Mouse (Mus musculus) ES-Bruce4 (cell line): ENCODE data around the gene Prkar2a. TPM values are rescaled to one million over a fixed set of nuclear protein-coding genes. Genes with fewer than 3 reads are reported as not detected.

Source experiments
- H3K27ac ChIP-seq: 2 replicates; pipeline ENCODE4 v1.5.1; 2012; ENCODE audit warnings: low read length, inconsistent platforms; ENCODE audit not compliant: insufficient read depth
- H3K27me3 ChIP-seq: 2 replicates; pipeline ENCODE4 v1.6.1; 2012; ENCODE audit warnings: mild to moderate bottlenecking, low read length, inconsistent platforms; ENCODE audit not compliant: control insufficient read depth, poor library complexity, insufficient read depth, severe bottlenecking
- H3K36me3 ChIP-seq: 2 replicates; pipeline ENCODE4 v1.6.1; 2012; ENCODE audit warnings: inconsistent platforms, mild to moderate bottlenecking, low read length, moderate library complexity; ENCODE audit not compliant: control insufficient read depth, poor library complexity, insufficient read depth, severe bottlenecking
- H3K4me1 ChIP-seq: one replicate; pipeline ENCODE4 v1.8.1; 2011; ENCODE audit warnings: low read length; ENCODE audit not compliant: control insufficient read depth, insufficient read depth
- H3K4me3 ChIP-seq: 2 replicates; pipeline ENCODE4 v1.5.1; 2011; ENCODE audit warnings: low read depth, mild to moderate bottlenecking, low read length
- H3K9ac ChIP-seq: 2 replicates; pipeline ENCODE4 v1.6.1; 2012; ENCODE audit warnings: low read depth, mild to moderate bottlenecking, inconsistent platforms; ENCODE audit not compliant: poor library complexity, severe bottlenecking
- H3K9me3 ChIP-seq: replicated peaks from 2 replicates; pipeline ENCODE4 v1.6.1; 2012; ENCODE audit warnings: mild to moderate bottlenecking, low read length, inconsistent platforms; ENCODE audit not compliant: control insufficient read depth, poor library complexity, insufficient read depth, severe bottlenecking
- CTCF ChIP-seq: IDR thresholded peaks from one replicate; pipeline ENCODE4 v1.8.1; 2011; ENCODE audit warnings: low read depth, low read length
- EP300 ChIP-seq: IDR thresholded peaks from 2 replicates; pipeline ENCODE4 v1.6.1; 2011; ENCODE audit warnings: low read depth, low read length; ENCODE audit not compliant: insufficient read depth
- POLR2A ChIP-seq: IDR thresholded peaks from one replicate; pipeline ENCODE4 v1.8.1; 2011; ENCODE audit warnings: low read length; ENCODE audit not compliant: insufficient read depth
- polyA plus RNA-seq: library from polyadenylated mRNA; stranded (reverse); fragments of >200 nt; gene quantifications from 2 replicates; pipeline ENCODE4 v1.2.4, GENCODE M21; 2011; ENCODE audit warnings: low read depth; ENCODE audit not compliant: missing spikeins, insufficient read depth, insufficient read length

Gene Prkar2a
- polyA plus RNA-seq, 1 experiment: 72.2 TPM

DNA sequence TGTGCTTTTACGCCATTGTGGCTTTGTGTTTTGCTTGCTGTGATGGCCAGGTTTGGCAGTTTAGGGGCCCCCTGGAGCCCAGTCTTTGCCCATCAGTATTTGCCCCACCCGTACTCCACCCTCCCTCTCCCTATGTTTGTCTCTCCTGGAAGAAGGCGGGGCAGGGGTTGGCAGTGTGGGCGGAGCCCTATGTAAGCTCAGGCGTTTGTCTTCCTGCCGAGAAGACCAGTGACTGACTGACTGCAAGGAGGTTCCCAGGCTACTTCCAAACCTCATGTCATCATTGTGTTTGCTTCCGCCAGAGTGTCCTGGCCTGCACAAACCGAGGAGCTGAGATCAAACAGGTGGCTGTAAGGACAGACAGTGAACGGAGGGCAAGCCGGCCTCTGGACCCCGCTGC lies 106.6 kb downstream of the Prkar2a start:
- H3K9me3 ChIP-seq: no peaks in the 10 kb centered on the region
- H3K9ac ChIP-seq: no peak overlapping the region
- no peaks in the 10 kb centered on the region for H3K27me3 ChIP-seq
- TF ChIP-seq CTCF: no peak
- no peak for TF ChIP-seq POLR2A
- no peak for TF ChIP-seq EP300
- H3K27ac ChIP-seq: no peak overlapping the region
- H3K4me1 ChIP-seq: no peaks in the 10 kb centered on the region
- peak overlapping the region; percentile 21; the same call in 1 of the 2 replicates for H3K4me3 ChIP-seq
- peaks cover 17% of the 10 kb centered on the region for H3K36me3 ChIP-seq

GRCm38 (mm10) chr9:108796351-108796981 lies 107.4 kb downstream of the Prkar2a start:
- TF ChIP-seq CTCF (no peak), POLR2A (no peak), EP300 (no peak)
- H3K9me3 ChIP-seq: no peaks in the 10 kb centered on the region
- no peaks in the 10 kb centered on the region for H3K4me1 ChIP-seq
- H3K9ac ChIP-seq: no peak overlapping the region
- no peak overlapping the region for H3K4me3 ChIP-seq
- no peaks in the 10 kb centered on the region for H3K27me3 ChIP-seq
- H3K27ac ChIP-seq: no peak overlapping the region
- H3K36me3 ChIP-seq: peaks cover 18% of the 10 kb centered on the region

- H3K36me3 ChIP-seq: peaks cover 22% of the 10 kb centered on the region
- H3K9me3 ChIP-seq: no peaks in the 10 kb centered on the region
- no peak overlapping the region for H3K27ac ChIP-seq
- no peak overlapping the region for H3K9ac ChIP-seq
- H3K27me3 ChIP-seq: no peaks in the 10 kb centered on the region
- no peak overlapping the region for H3K4me3 ChIP-seq
- TF ChIP-seq POLR2A (no peak), EP300 (no peak), CTCF (no peak)
- no peaks in the 10 kb centered on the region for H3K4me1 ChIP-seq
These were observed 108.4 kb downstream of the Prkar2a start for GRCm38 (mm10) chr9:108797477-108797876.

- no peak overlapping the region for H3K4me3 ChIP-seq
- TF ChIP-seq POLR2A: no peak
- TF ChIP-seq CTCF: no peak
- no peak overlapping the region for H3K9ac ChIP-seq
- peaks cover 24% of the 10 kb centered on the region for H3K36me3 ChIP-seq
- no peaks in the 10 kb centered on the region for H3K27me3 ChIP-seq
- no peaks in the 10 kb centered on the region for H3K9me3 ChIP-seq
- no peaks in the 10 kb centered on the region for H3K4me1 ChIP-seq
- H3K27ac ChIP-seq: no peak overlapping the region
These were observed 109.5 kb downstream of the Prkar2a start for GRCm38 (mm10) chr9:108798508-108799075.

DNA sequence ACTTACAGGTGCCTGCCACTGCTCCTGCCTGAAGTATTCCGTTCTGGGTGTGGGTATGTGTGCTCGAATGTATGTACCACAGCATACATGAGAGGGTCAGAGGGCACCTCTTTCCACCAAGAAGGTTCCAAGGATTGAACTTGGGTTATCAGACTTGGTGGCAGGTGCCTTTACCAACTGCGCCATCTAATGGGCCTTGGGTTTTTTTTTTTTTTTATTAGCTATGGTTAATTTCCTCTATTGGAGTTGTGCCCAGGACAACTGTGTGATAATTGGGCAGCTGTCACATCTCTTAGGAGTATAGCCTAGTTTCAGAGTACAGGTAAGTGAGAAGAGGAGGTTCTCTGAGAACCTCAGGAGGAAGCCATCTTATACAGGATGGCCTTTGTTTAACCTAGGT lies 110.5 kb downstream of the Prkar2a start:
- TF ChIP-seq EP300: no peak
- no peak for TF ChIP-seq POLR2A
- TF ChIP-seq CTCF: no peak
- H3K27ac ChIP-seq: no peak overlapping the region
- H3K9me3 ChIP-seq: no peaks in the 10 kb centered on the region
- H3K4me3 ChIP-seq: no peak overlapping the region
- no peak overlapping the region for H3K9ac ChIP-seq
- H3K36me3 ChIP-seq: peaks cover 24% of the 10 kb centered on the region
- H3K4me1 ChIP-seq: no peaks in the 10 kb centered on the region
- H3K27me3 ChIP-seq: no peaks in the 10 kb centered on the region

Other genes with a start within 250 kb of the Prkar2a start
- 26.4 and 31.6 TPM in 2 replicates for gene Ccdc71, start 228.8 kb upstream of the Prkar2a start, polyA plus RNA-seq
- gene Klhdc8b, start 227.7 kb upstream of the Prkar2a start, polyA plus RNA-seq: 5.8 and 6.4 TPM in 2 replicates
- gene Lamb2, start 209.6 kb upstream of the Prkar2a start, polyA plus RNA-seq: 27.4 and 39.0 TPM in 2 replicates
- gene Usp19, start 198.7 kb upstream of the Prkar2a start, polyA plus RNA-seq: 86.0 and 90.9 TPM in 2 replicates
- 348 and 395 TPM in 2 replicates for gene Qars, start 181.6 kb upstream of the Prkar2a start, polyA plus RNA-seq
- 139 and 145 TPM in 2 replicates for gene Qrich1, start 172.5 kb upstream of the Prkar2a start, polyA plus RNA-seq
- 387 and 445 TPM in 2 replicates for gene Impdh2, start 129.0 kb upstream of the Prkar2a start, polyA plus RNA-seq
- 24.7 and 29.7 TPM in 2 replicates for gene Ndufaf3, start 121.9 kb upstream of the Prkar2a start, polyA plus RNA-seq
- gene Dalrd3, start 119.4 kb upstream of the Prkar2a start, polyA plus RNA-seq: 32.7 and 38.9 TPM in 2 replicates
- gene Wdr6, start 110.6 kb upstream of the Prkar2a start, polyA plus RNA-seq: 24.6 and 24.7 TPM in 2 replicates
- 2.4 TPM in 2 replicates for gene P4htm, start 91.6 kb upstream of the Prkar2a start, polyA plus RNA-seq
- 131 and 133 TPM in 2 replicates for gene Arih2, start 39.9 kb upstream of the Prkar2a start, polyA plus RNA-seq
- gene Slc25a20, start 27.2 kb upstream of the Prkar2a start, polyA plus RNA-seq: 30.1 and 35.7 TPM in 2 replicates
- gene Ip6k2, start 94.5 kb downstream of the Prkar2a start, polyA plus RNA-seq: 37.4 and 39.5 TPM in 2 replicates
- gene Nckipsd, start 119.1 kb downstream of the Prkar2a start, polyA plus RNA-seq: 10.3 and 11.8 TPM in 2 replicates
- 3.5 and 6.2 TPM in 2 replicates for gene Celsr3, start 137.0 kb downstream of the Prkar2a start, polyA plus RNA-seq
- 8.2 and 8.3 TPM in 2 replicates for gene Slc26a6, start 164.0 kb downstream of the Prkar2a start, polyA plus RNA-seq
- not detected in 2 replicates for gene Tmem89, start 225.3 kb downstream of the Prkar2a start, polyA plus RNA-seq
- gene Uqcrc1, start 247.3 kb downstream of the Prkar2a start, polyA plus RNA-seq: 183 and 193 TPM in 2 replicates